Mouse (Mus musculus) intestine, embryonic 14.5 days (tissue): Measurements from ENCODE around the gene Atg9a. TPM values are rescaled to one million over a fixed set of nuclear protein-coding genes. Genes with fewer than 3 reads are reported as not detected.
A peak's percentile ranks its signal among the peaks of the same experiment; 100 is the strongest.

Experiments
- ATAC-seq: fragments of 200-750 bp; cut with Nextera tagmentation; replicated peaks from 2 replicates; pipeline ENCODE4 v1.8.0; 2017; ENCODE audit warnings: low read depth, moderate number of reproducible peaks, moderate TSS enrichment, moderate library complexity; ENCODE audit not compliant: low FRiP score, low TSS enrichment
- DNase-seq: peaks from one replicate; pipeline ENCODE4 v3.0.0-alpha.2; 2018; ENCODE audit warnings: low spot score
- H3K27ac ChIP-seq: fragments of 300-500 bp; sonication (generic); 2 replicates; pipeline ENCODE4 v1.5.1; 2014; ENCODE audit warnings: low read depth, mild to moderate bottlenecking, control low read depth
- H3K27me3 ChIP-seq: fragments of 300-500 bp; sonication (generic); replicated peaks from 2 replicates; pipeline ENCODE4 v1.6.1; 2014; ENCODE audit warnings: low read length, control low read depth; ENCODE audit not compliant: control insufficient read depth, insufficient read depth
- H3K36me3 ChIP-seq: fragments of 300-500 bp; sonication (generic); 2 replicates; pipeline ENCODE4 v1.6.1; 2014; ENCODE audit warnings: low read length, control low read depth; ENCODE audit not compliant: control insufficient read depth, insufficient read depth
- H3K4me1 ChIP-seq: fragments of 300-500 bp; sonication (generic); replicated peaks from 2 replicates; pipeline ENCODE4 v1.6.1; 2014; ENCODE audit warnings: low read length, control low read depth, mixed read lengths; ENCODE audit not compliant: control insufficient read depth, insufficient read depth
- H3K4me2 ChIP-seq: fragments of 300-500 bp; sonication (generic); 2 replicates; pipeline ENCODE4 v1.6.1; 2014; ENCODE audit warnings: low read length
- H3K4me3 ChIP-seq: fragments of 300-500 bp; sonication (generic); 2 replicates; pipeline ENCODE4 v1.5.1; 2014; ENCODE audit warnings: low read depth, low read length, control low read depth, mixed read lengths
- H3K9ac ChIP-seq: fragments of 300-500 bp; sonication (generic); 2 replicates; pipeline ENCODE4 v1.6.1; 2014; ENCODE audit warnings: mild to moderate bottlenecking, low read length
- H3K9me3 ChIP-seq: fragments of 300-500 bp; sonication (generic); 2 replicates; pipeline ENCODE4 v1.6.1; 2016; ENCODE audit warnings: low read length, control low read depth; ENCODE audit not compliant: control insufficient read depth
- WGBS: fragments of 180-500 bp; shearing (Covaris S2); extraction: QIAGEN DNeasy Blood & Tissue Kit; methylation state at CpG from one replicate; pipeline ENCODE4 v1.1.7; 2014; 5-methylcytosine and 5-hydroxymethylcytosine counted together
- polyA plus RNA-seq: library from polyadenylated mRNA; unstranded; fragments of >200 nt; fragmentation: Nextera tagmentation; extraction: Ambion mirVana; gene quantifications from 2 replicates; pipeline ENCODE4 v1.2.1, GENCODE M21; 2014

Atg9a gene
- polyA plus RNA-seq, 1 experiment from 2014 or later, result 26.3 TPM

- H3K9ac ChIP-seq, result no peak overlapping the region
- no peaks in the 10 kb centered on the region for H3K27me3 ChIP-seq
- WGBS, result 67% methylated on average over 4 of the region's 4 CpGs
- H3K4me3 ChIP-seq, result no peak overlapping the region
- H3K27ac ChIP-seq, result no peak overlapping the region
- H3K36me3 ChIP-seq, result no peaks in the 10 kb centered on the region
- no peaks in the 10 kb centered on the region for H3K9me3 ChIP-seq
- DNase-seq (no peak), ATAC-seq (no peak)
- no peaks in the 10 kb centered on the region for H3K4me1 ChIP-seq
- H3K4me2 ChIP-seq, result no peak overlapping the region
These were observed 37.2 kb upstream of the Atg9a start for GRCm38 (mm10) chr1:75229158-75229557.

- DNase-seq (no peak), ATAC-seq (no peak)
- H3K9me3 ChIP-seq, result no peaks in the 10 kb centered on the region
- WGBS, result 80% methylated on average over 1 of the region's 1 CpGs
- no peaks in the 10 kb centered on the region for H3K27me3 ChIP-seq
- no peak overlapping the region for H3K4me3 ChIP-seq
- H3K4me1 ChIP-seq, result no peaks in the 10 kb centered on the region
- no peaks in the 10 kb centered on the region for H3K36me3 ChIP-seq
- H3K4me2 ChIP-seq, result no peak overlapping the region
- H3K27ac ChIP-seq, result no peak overlapping the region
- H3K9ac ChIP-seq, result no peak overlapping the region
These were observed 35.7 kb upstream of the Atg9a start for GRCm38 (mm10) chr1:75227653-75228052.

DNA sequence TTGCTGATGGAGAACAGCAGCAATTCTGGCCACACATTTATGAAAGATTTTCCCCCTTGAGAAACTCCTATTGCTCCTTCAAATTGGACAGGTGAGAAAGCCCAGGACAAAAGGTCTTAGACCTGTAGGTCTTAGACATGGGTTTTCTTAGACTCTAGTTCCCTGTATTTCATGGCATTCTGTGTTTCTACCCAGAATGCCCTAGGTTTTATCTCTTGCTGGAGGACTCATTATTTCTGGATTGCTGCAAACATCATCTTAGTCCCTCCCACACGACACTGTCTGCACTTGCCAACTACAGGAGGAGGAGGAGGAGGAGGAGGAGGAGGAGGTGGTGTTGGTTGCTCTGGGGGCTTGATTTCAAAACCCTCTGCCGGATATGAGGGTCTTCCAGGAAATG, 34.1 kb upstream of the Atg9a start:
- Histone ChIP-seq H3K27me3 (peaks cover 4% of the 10 kb centered on the region), H3K4me2 (no peak overlapping the region), H3K4me1 (no peaks in the 10 kb centered on the region), H3K9ac (no peak overlapping the region), H3K9me3 (no peaks in the 10 kb centered on the region), H3K4me3 (no peak overlapping the region), H3K27ac (no peak overlapping the region), H3K36me3 (no peaks in the 10 kb centered on the region)
- no peak for DNase-seq
- ATAC-seq, result no peak
- WGBS, result 58% methylated on average over 2 of the region's 2 CpGs

DNA sequence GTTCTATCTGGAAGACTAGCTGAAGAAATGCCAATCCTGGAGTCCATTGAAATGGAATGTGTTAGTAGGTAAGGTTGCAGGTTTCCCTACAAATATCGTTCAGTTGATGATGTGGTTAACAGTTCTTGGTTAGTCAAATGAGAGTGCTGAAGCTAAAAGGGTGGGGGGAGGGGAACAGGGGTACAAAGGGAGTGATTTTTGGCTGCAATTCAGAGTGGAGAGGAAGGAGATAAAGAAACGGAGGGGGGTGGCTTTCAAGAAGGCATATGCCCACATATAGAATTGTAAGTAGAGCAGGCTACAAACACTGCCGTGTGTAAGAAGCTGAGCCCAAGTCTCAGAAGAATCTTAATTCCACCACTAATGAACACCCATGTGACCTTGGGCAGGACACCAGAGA, 33.5 kb upstream of the Atg9a start:
- Histone ChIP-seq H3K9me3 (no peaks in the 10 kb centered on the region), H3K4me2 (no peak overlapping the region), H3K36me3 (no peaks in the 10 kb centered on the region), H3K4me1 (no peaks in the 10 kb centered on the region), H3K27me3 (peaks cover 10% of the 10 kb centered on the region), H3K27ac (no peak overlapping the region), H3K9ac (no peak overlapping the region), H3K4me3 (no peak overlapping the region)
- ATAC-seq (no peak), DNase-seq (no peak)
- WGBS, result 79% methylated on average over 3 of the region's 3 CpGs

GRCm38 (mm10) chr1:75223532-75223931, 31.5 kb upstream of the Atg9a start:
- no peaks in the 10 kb centered on the region for H3K36me3 ChIP-seq
- DNase-seq (no peak), ATAC-seq (no peak)
- H3K4me1 ChIP-seq, result peaks cover 5% of the 10 kb centered on the region
- H3K9me3 ChIP-seq, result no peaks in the 10 kb centered on the region
- no peak overlapping the region for H3K4me3 ChIP-seq
- peaks cover 29% of the 10 kb centered on the region for H3K27me3 ChIP-seq
- WGBS, result 71% methylated on average over 6 of the region's 6 CpGs
- no peak overlapping the region for H3K9ac ChIP-seq
- no peak overlapping the region for H3K27ac ChIP-seq
- H3K4me2 ChIP-seq, result no peak overlapping the region

GRCm38 (mm10) chr1:75222926-75223325, 30.9 kb upstream of the Atg9a start:
- no peak overlapping the region for H3K27ac ChIP-seq
- no peaks in the 10 kb centered on the region for H3K9me3 ChIP-seq
- ATAC-seq, result no peak
- peaks cover 5% of the 10 kb centered on the region for H3K4me1 ChIP-seq
- no peaks in the 10 kb centered on the region for H3K36me3 ChIP-seq
- 85% methylated on average over 6 of the region's 6 CpGs for WGBS
- peaks cover 35% of the 10 kb centered on the region for H3K27me3 ChIP-seq
- no peak overlapping the region for H3K4me2 ChIP-seq
- no peak overlapping the region for H3K4me3 ChIP-seq
- no peak for DNase-seq
- H3K9ac ChIP-seq, result no peak overlapping the region

- no peak for DNase-seq
- Histone ChIP-seq H3K4me1 (peaks cover 5% of the 10 kb centered on the region), H3K27me3 (peaks cover 41% of the 10 kb centered on the region), H3K36me3 (no peaks in the 10 kb centered on the region; the same call in 1 of the 2 replicates), H3K27ac (no peak overlapping the region), H3K4me3 (no peak overlapping the region), H3K4me2 (no peak overlapping the region), H3K9ac (no peak overlapping the region), H3K9me3 (no peaks in the 10 kb centered on the region)
- ATAC-seq, result no peak
- 86% methylated on average over 3 of the region's 3 CpGs for WGBS
These were observed 29.5 kb upstream of the Atg9a start for GRCm38 (mm10) chr1:75221538-75221937.

- peaks cover 41% of the 10 kb centered on the region for H3K27me3 ChIP-seq
- no peaks in the 10 kb centered on the region for H3K9me3 ChIP-seq
- H3K36me3 ChIP-seq, result peaks cover 13% of the 10 kb centered on the region
- DNase-seq (no peak), ATAC-seq (peak; percentile 29)
- WGBS, result 2% methylated on average over 34 of the region's 34 CpGs
- H3K4me2 ChIP-seq, result peak within 1 kb of the TSS; percentile 99
- peak within 1 kb of the TSS; percentile 59 for H3K4me3 ChIP-seq
- H3K27ac ChIP-seq, result no peak within 1 kb of the TSS
- H3K4me1 ChIP-seq, result peaks cover 5% of the 10 kb centered on the region
- H3K9ac ChIP-seq, result peak within 1 kb of the TSS; percentile 45
These were observed 27.5 kb upstream of the Atg9a start, which contains the start of gene Tuba4a for GRCm38 (mm10) chr1:75219531-75219930. Gene Tuba4a, minus strand, starts transcription at chr1:75219865.

DNA sequence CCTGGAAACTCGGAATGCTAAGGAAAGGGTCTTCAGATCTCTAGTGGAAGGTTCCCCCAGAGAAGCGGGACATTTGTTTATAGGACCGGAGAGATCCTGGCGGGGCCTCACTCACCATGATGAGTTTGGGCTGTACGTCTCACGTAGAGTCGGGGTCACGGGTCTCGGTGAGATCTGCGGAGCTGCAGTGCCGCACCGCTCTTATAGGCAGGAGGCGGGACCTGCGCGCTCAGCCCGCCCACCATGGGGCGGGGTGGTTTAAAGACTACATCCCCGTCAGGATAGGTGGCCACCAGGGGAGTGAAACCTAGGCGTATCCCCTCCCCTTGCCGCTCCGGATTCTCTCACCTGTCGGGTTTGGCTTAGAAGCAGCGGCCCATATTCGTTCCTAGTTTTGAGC, 27.1 kb upstream of the Atg9a start:
- H3K4me2 ChIP-seq, result peak overlapping the region; percentile 99
- peak overlapping the region; percentile 45 for H3K9ac ChIP-seq
- DNase-seq (peak; percentile 93), ATAC-seq (peak; percentile 93)
- peak overlapping the region; percentile 59 for H3K4me3 ChIP-seq
- peaks cover 6% of the 10 kb centered on the region for H3K4me1 ChIP-seq
- under 1% methylated on average over 24 of the region's 24 CpGs for WGBS
- no peak overlapping the region for H3K27ac ChIP-seq
- H3K36me3 ChIP-seq, result peaks cover 18% of the 10 kb centered on the region
- H3K27me3 ChIP-seq, result peaks cover 41% of the 10 kb centered on the region
- H3K9me3 ChIP-seq, result no peaks in the 10 kb centered on the region
